Mouse (Mus musculus): ENCODE data around the gene Elf3. TPM values are rescaled to one million over a fixed set of nuclear protein-coding genes. Genes with fewer than 3 reads are reported as not detected.

Gene Elf3
- polyA plus RNA-seq, 1 experiment, result not detected

- Histone ChIP-seq H3K27me3 (ENCODE audit: control insufficient read depth, insufficient read depth, low read length) (no peaks in the 10 kb centered on the region), H3K36me3 (ENCODE audit: control insufficient read depth, insufficient read depth, low read length) (no peaks in the 10 kb centered on the region), H3K27ac (ENCODE audit: control insufficient read depth, insufficient read depth, low read depth, low read length) (no peak overlapping the region), H3K4me3 (ENCODE audit: control insufficient read depth, low read depth, low read length) (no peak overlapping the region), H3K4me1 (ENCODE audit: control insufficient read depth, insufficient read depth, low read length) (no peaks in the 10 kb centered on the region)
- no peak for TF ChIP-seq POLR2A (IDR thresholded peaks at IDR 0.05; ENCODE audit: control insufficient read depth, low read depth, low read length)
- TF ChIP-seq CTCF (IDR thresholded peaks at IDR 0.05; ENCODE audit: control insufficient read depth, insufficient read depth, insufficient replicate concordance, low read depth, low read length), result no peak
Observed at GRCm38 (mm10) chr1:135217607-135218233, 40.6 kb downstream of the Elf3 start.

- Histone ChIP-seq H3K27ac (ENCODE audit: control insufficient read depth, insufficient read depth, low read depth, low read length) (no peak overlapping the region), H3K27me3 (ENCODE audit: control insufficient read depth, insufficient read depth, low read length) (no peaks in the 10 kb centered on the region), H3K36me3 (ENCODE audit: control insufficient read depth, insufficient read depth, low read length) (no peaks in the 10 kb centered on the region), H3K4me3 (ENCODE audit: control insufficient read depth, low read depth, low read length) (no peak overlapping the region), H3K4me1 (ENCODE audit: control insufficient read depth, insufficient read depth, low read length) (no peaks in the 10 kb centered on the region)
- TF ChIP-seq CTCF (IDR thresholded peaks at IDR 0.05; ENCODE audit: control insufficient read depth, insufficient read depth, insufficient replicate concordance, low read depth, low read length) (no peak), POLR2A (IDR thresholded peaks at IDR 0.05; ENCODE audit: control insufficient read depth, low read depth, low read length) (no peak)
Observed at GRCm38 (mm10) chr1:135213772-135214640, 44.4 kb downstream of the Elf3 start.

- no peaks in the 10 kb centered on the region for H3K4me1 ChIP-seq (ENCODE audit: control insufficient read depth, insufficient read depth, low read length)
- H3K4me3 ChIP-seq (ENCODE audit: control insufficient read depth, low read depth, low read length), result no peak overlapping the region
- TF ChIP-seq POLR2A (IDR thresholded peaks at IDR 0.05; ENCODE audit: control insufficient read depth, low read depth, low read length) (no peak), CTCF (IDR thresholded peaks at IDR 0.05; ENCODE audit: control insufficient read depth, insufficient read depth, insufficient replicate concordance, low read depth, low read length) (no peak)
- no peaks in the 10 kb centered on the region for H3K36me3 ChIP-seq (ENCODE audit: control insufficient read depth, insufficient read depth, low read length)
- no peak overlapping the region for H3K27ac ChIP-seq (ENCODE audit: control insufficient read depth, insufficient read depth, low read depth, low read length)
- H3K27me3 ChIP-seq (ENCODE audit: control insufficient read depth, insufficient read depth, low read length), result no peaks in the 10 kb centered on the region
Observed at GRCm38 (mm10) chr1:135210421-135210820, 47.9 kb downstream of the Elf3 start.

GRCm38 (mm10) chr1:135208716-135209115 is 49.7 kb downstream of the Elf3 start:
- Histone ChIP-seq H3K36me3 (ENCODE audit: control insufficient read depth, insufficient read depth, low read length) (no peaks in the 10 kb centered on the region), H3K4me1 (ENCODE audit: control insufficient read depth, insufficient read depth, low read length) (no peaks in the 10 kb centered on the region), H3K4me3 (ENCODE audit: control insufficient read depth, low read depth, low read length) (no peak overlapping the region), H3K27me3 (ENCODE audit: control insufficient read depth, insufficient read depth, low read length) (no peaks in the 10 kb centered on the region), H3K27ac (ENCODE audit: control insufficient read depth, insufficient read depth, low read depth, low read length) (no peak overlapping the region)
- TF ChIP-seq POLR2A (IDR thresholded peaks at IDR 0.05; ENCODE audit: control insufficient read depth, low read depth, low read length), result no peak
- TF ChIP-seq CTCF (IDR thresholded peaks at IDR 0.05; ENCODE audit: control insufficient read depth, insufficient read depth, insufficient replicate concordance, low read depth, low read length), result no peak

GRCm38 (mm10) chr1:135206586-135207339 is 51.6 kb downstream of the Elf3 start:
- no peak overlapping the region for H3K27ac ChIP-seq (ENCODE audit: control insufficient read depth, insufficient read depth, low read depth, low read length)
- no peaks in the 10 kb centered on the region for H3K36me3 ChIP-seq (ENCODE audit: control insufficient read depth, insufficient read depth, low read length)
- no peaks in the 10 kb centered on the region for H3K4me1 ChIP-seq (ENCODE audit: control insufficient read depth, insufficient read depth, low read length)
- TF ChIP-seq POLR2A (IDR thresholded peaks at IDR 0.05; ENCODE audit: control insufficient read depth, low read depth, low read length) (no peak), CTCF (IDR thresholded peaks at IDR 0.05; ENCODE audit: control insufficient read depth, insufficient read depth, insufficient replicate concordance, low read depth, low read length) (no peak)
- H3K4me3 ChIP-seq (ENCODE audit: control insufficient read depth, low read depth, low read length), result no peak overlapping the region
- H3K27me3 ChIP-seq (ENCODE audit: control insufficient read depth, insufficient read depth, low read length), result no peaks in the 10 kb centered on the region

- no peaks in the 10 kb centered on the region for H3K36me3 ChIP-seq (ENCODE audit: control insufficient read depth, insufficient read depth, low read length)
- TF ChIP-seq CTCF (IDR thresholded peaks at IDR 0.05; ENCODE audit: control insufficient read depth, insufficient read depth, insufficient replicate concordance, low read depth, low read length), result no peak
- no peak for TF ChIP-seq POLR2A (IDR thresholded peaks at IDR 0.05; ENCODE audit: control insufficient read depth, low read depth, low read length)
- H3K4me1 ChIP-seq (ENCODE audit: control insufficient read depth, insufficient read depth, low read length), result no peaks in the 10 kb centered on the region
- H3K27me3 ChIP-seq (ENCODE audit: control insufficient read depth, insufficient read depth, low read length), result no peaks in the 10 kb centered on the region
- no peak overlapping the region for H3K4me3 ChIP-seq (ENCODE audit: control insufficient read depth, low read depth, low read length)
- no peak overlapping the region for H3K27ac ChIP-seq (ENCODE audit: control insufficient read depth, insufficient read depth, low read depth, low read length)
Observed at GRCm38 (mm10) chr1:135205257-135205656, 53.1 kb downstream of the Elf3 start.

Measured in testis, adult 2 months (tissue).